Mouse (Mus musculus): Measurements from ENCODE around the gene Mrc2.

DNA sequence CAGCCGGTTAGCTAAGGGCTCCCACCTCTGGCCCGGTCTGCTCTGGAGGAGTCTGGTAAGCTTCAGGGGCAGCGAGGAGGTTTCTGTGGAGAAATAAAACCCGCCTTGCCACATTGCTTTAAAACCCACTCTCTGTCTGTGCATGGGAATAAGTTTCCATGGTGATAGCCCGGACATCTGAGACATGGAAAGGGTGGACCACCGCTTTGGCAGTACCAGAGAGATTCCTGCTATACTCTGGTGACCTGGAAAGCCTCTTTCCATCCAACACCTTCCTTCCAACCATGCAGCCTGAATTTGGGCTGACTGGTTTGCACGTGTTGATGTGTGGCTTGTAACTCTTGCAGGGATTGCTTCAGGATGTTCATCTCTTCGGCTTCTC is 21.2 kb downstream of the Mrc2 start:
- TF ChIP-seq CTCF (IDR thresholded peaks at IDR 0.05; ENCODE audit: control insufficient read depth, insufficient read depth, insufficient replicate concordance, low read depth, low read length) (no peak), POLR2A (IDR thresholded peaks at IDR 0.05; ENCODE audit: control insufficient read depth, low read depth, low read length) (no peak)

Data from testis, adult 2 months (tissue).